Mouse (Mus musculus) liver, adult 2 months (tissue): ENCODE data around the gene Lpgat1.

Experiments
- CTCF ChIP-seq: fragments of 200-500 bp; IDR thresholded peaks from 2 replicates; pipeline ENCODE4 v1.5.1; 2011; ENCODE audit warnings: low read depth, low read length, control low read depth
- POLR2A ChIP-seq: fragments of 200-500 bp; IDR thresholded peaks from 2 replicates; pipeline ENCODE4 v1.6.1; 2011; ENCODE audit warnings: low read length, control low read depth; ENCODE audit not compliant: insufficient read depth; ENCODE audit errors: extremely low read depth

GRCm38 (mm10) chr1:191829124-191829523 lies 111.5 kb downstream of the Lpgat1 start:
- no peak for TF ChIP-seq POLR2A
- TF ChIP-seq CTCF: peak; percentile 47
